Mouse (Mus musculus) right cerebral cortex, postnatal 4 days (tissue): ENCODE measurements at regions not wholly inside any gene's neighbourhood (a gene's known extent, or its start where the extent isn't known, plus 50 kb on each side); places are given as distances from the start of the nearest gene placed in this dataset.
"Not testable (repeated sequence)": the region's sequence is repeated elsewhere in the genome, so short reads cannot be mapped to it uniquely, and the experiment has no call there.

ENCODE experiments used
- DNase-seq: peaks from one replicate; pipeline ENCODE4 v3.0.0-alpha.2; 2022

GRCm38 (mm10) chr10:96188168-96188567 lies 51.8 kb downstream of the Gm5426 start:
- no peak for DNase-seq

GRCm38 (mm10) chr10:96190168-96190987 lies 54.0 kb downstream of the Gm5426 start:
- peak; percentile 6 for DNase-seq

GRCm38 (mm10) chr10:96200932-96201641 lies 64.7 kb downstream of the Gm5426 start:
- no peak for DNase-seq

- no peak for DNase-seq
Measured at GRCm38 (mm10) chr10:96201891-96202290, 65.5 kb downstream of the Gm5426 start.

- DNase-seq = no peak
Measured at GRCm38 (mm10) chr10:96202871-96203270, 66.5 kb downstream of the Gm5426 start.

GRCm38 (mm10) chr10:96204198-96204597 lies 67.8 kb downstream of the Gm5426 start:
- no peak for DNase-seq

- DNase-seq = no peak
Measured at GRCm38 (mm10) chr10:96209171-96209570, 72.8 kb downstream of the Gm5426 start.

- no peak for DNase-seq
Measured at GRCm38 (mm10) chr10:96211189-96211588, 74.8 kb downstream of the Gm5426 start.

GRCm38 (mm10) chr10:96213876-96214275 lies 77.5 kb downstream of the Gm5426 start:
- DNase-seq = peak; percentile 96

GRCm38 (mm10) chr10:96214285-96214684 lies 77.9 kb downstream of the Gm5426 start:
- DNase-seq = no peak

GRCm38 (mm10) chr10:96214946-96215345 lies 78.5 kb downstream of the Gm5426 start:
- no peak for DNase-seq

- DNase-seq = no peak
Measured at GRCm38 (mm10) chr10:96220731-96221130, 84.3 kb downstream of the Gm5426 start.

- DNase-seq = no peak
Measured at GRCm38 (mm10) chr10:96230391-96230790, 94.0 kb downstream of the Gm5426 start.

- no peak for DNase-seq
Measured at GRCm38 (mm10) chr10:96231309-96231708, 94.9 kb downstream of the Gm5426 start.

GRCm38 (mm10) chr10:96232889-96233288 lies 96.5 kb downstream of the Gm5426 start:
- no peak for DNase-seq

GRCm38 (mm10) chr10:96234564-96235412 lies 98.4 kb downstream of the Gm5426 start:
- no peak for DNase-seq

GRCm38 (mm10) chr10:96236031-96236430 lies 99.6 kb downstream of the Gm5426 start:
- not testable (repeated sequence) for DNase-seq

GRCm38 (mm10) chr10:96236777-96237373 lies 100.5 kb downstream of the Gm5426 start:
- no peak for DNase-seq

GRCm38 (mm10) chr10:96237572-96238130 lies 101.2 kb downstream of the Gm5426 start:
- DNase-seq = no peak

- no peak for DNase-seq
Measured at GRCm38 (mm10) chr10:96238251-96238650, 101.8 kb downstream of the Gm5426 start.

- no peak for DNase-seq
Measured at GRCm38 (mm10) chr10:96238850-96239249, 102.4 kb downstream of the Gm5426 start.

GRCm38 (mm10) chr10:96240591-96240990 lies 104.2 kb downstream of the Gm5426 start:
- no peak for DNase-seq
